Mouse (Mus musculus) embryonic facial prominence, embryonic 15.5 days (tissue): Measurements from ENCODE around the gene Tmem269. TPM values are rescaled to one million over a fixed set of nuclear protein-coding genes. Genes with fewer than 3 reads are reported as not detected.

ENCODE experiments used
- polyA plus RNA-seq: library from polyadenylated mRNA; unstranded; fragments of >200 nt; fragmentation: Nextera tagmentation; extraction: Ambion mirVana; gene quantifications from 2 replicates; pipeline ENCODE4 v1.2.1, GENCODE M21; 2015

The Tmem269 gene
- polyA plus RNA-seq, 1 experiment from 2014 or later = 0.13 TPM

Other genes with a start within 250 kb of the Tmem269 start
- gene Slc2a1, start 109.5 kb downstream of the Tmem269 start, polyA plus RNA-seq = 141 and 160 TPM in 2 replicates
- 8.1 and 8.3 TPM in 2 replicates for gene Zfp691, start 44.0 kb downstream of the Tmem269 start, polyA plus RNA-seq
- 1.5 and 1.7 TPM in 2 replicates for gene Ermap, start 28.2 kb downstream of the Tmem269 start, polyA plus RNA-seq
- gene Svbp, start 22.9 kb downstream of the Tmem269 start, polyA plus RNA-seq = 213 and 230 TPM in 2 replicates
- 32.0 and 35.5 TPM in 2 replicates for gene AU022252, start 14.5 kb upstream of the Tmem269 start, polyA plus RNA-seq
- 80.0 and 82.7 TPM in 2 replicates for gene P3h1, start 14.7 kb upstream of the Tmem269 start, polyA plus RNA-seq
- gene Cldn19, start 37.2 kb upstream of the Tmem269 start, polyA plus RNA-seq = 0.05 and 0.20 TPM in 2 replicates
- 577 and 601 TPM in 2 replicates for gene Ybx1, start 76.4 kb upstream of the Tmem269 start, polyA plus RNA-seq
- 76.8 and 84.3 TPM in 2 replicates for gene Ppih, start 102.3 kb upstream of the Tmem269 start, polyA plus RNA-seq
- gene Ccdc30, start 197.3 kb upstream of the Tmem269 start, polyA plus RNA-seq = 8.7 and 10.5 TPM in 2 replicates
- 23.7 and 26.8 TPM in 2 replicates for gene Ppcs, start 204.2 kb upstream of the Tmem269 start, polyA plus RNA-seq
- gene Zmynd12, start 204.6 kb upstream of the Tmem269 start, polyA plus RNA-seq = 1.8 and 2.1 TPM in 2 replicates